Mouse (Mus musculus) gastrocnemius, postnatal 36 days (tissue): ENCODE data around the gene Prkd2. TPM values are rescaled to one million over a fixed set of nuclear protein-coding genes. Genes with fewer than 3 reads are reported as not detected.

Experiments used
- DNase-seq, 2 experiments: peaks; one replicate each; pipeline ENCODE4 v3.0.0; 2022
- intact Hi-C: fragments of 180-260 bp; cut with DNase I; formaldehyde crosslinking; loops from one replicate; pipeline ENCODE4 v1.15.1; 2025
- long read RNA-seq, 2 experiments: library from polyadenylated mRNA; stranded (forward); transcript quantifications; one replicate each; pipeline ENCODE4 v2.0.0; 2021
- total RNA-seq, 2 experiments: library from RNA; stranded (reverse); gene quantifications; 2 replicates each; pipeline ENCODE4 v1.2.3; 2021

Gene Prkd2
- total RNA-seq, result 1 to 10 TPM; 5.1 to 6.5 TPM
- long read RNA-seq, experiment 1, partial matches to known transcripts, result 1 of 4 reads
- long read RNA-seq, experiment 1, other reads (novel, unspliced or antisense), result 3 of 4 reads
- long read RNA-seq, experiment 2, partial matches to known transcripts, result 1 of 3 reads
- long read RNA-seq, experiment 2, other reads (novel, unspliced or antisense), result 2 of 3 reads

GRCm38 (mm10) chr7:16842645-16843063 lies at the start of gene Prkd2:
Prkd2 (plus strand) TSS chr7:16842902.
- intact Hi-C loops, result no loop called here
- peak; percentile 88 to 95 for DNase-seq

GRCm38 (mm10) chr7:16793010-16793725 lies 49.5 kb upstream of the Prkd2 start:
- no peak for DNase-seq
- intact Hi-C loops, result no loop called here

- intact Hi-C loops, result no loop called here
- DNase-seq, result no peak
Measured at GRCm38 (mm10) chr7:16794886-16795285, 47.8 kb upstream of the Prkd2 start.

GRCm38 (mm10) chr7:16804409-16805028 lies 38.2 kb upstream of the Prkd2 start:
- DNase-seq, result no peak
- intact Hi-C loops, result no loop called here

GRCm38 (mm10) chr7:16807936-16808335 lies 34.8 kb upstream of the Prkd2 start:
- intact Hi-C loops, result loop anchor here (2.0 kb wide), 1 partner anchor 63 kb away; no protein-coding TSS in a partner anchor

DNA sequence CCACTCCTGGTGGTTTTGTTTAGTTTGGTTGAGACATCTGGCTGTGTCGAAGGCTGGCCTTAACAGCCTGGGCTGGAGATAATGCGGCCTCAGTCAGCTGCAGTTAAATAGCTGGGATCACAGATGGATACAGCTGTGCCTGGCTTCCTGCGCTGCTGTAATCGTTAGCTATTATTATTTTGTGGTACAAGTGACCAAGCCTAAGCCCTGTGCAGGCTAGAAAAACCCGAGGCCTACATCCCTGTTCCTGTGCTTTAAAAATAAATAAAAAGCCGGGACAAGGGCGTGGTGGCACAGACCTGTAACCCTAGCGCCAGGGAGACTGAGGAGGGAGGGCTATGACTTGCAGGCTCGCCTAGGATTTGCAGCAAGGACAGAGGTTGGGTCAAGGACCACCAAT lies 34.1 kb upstream of the Prkd2 start:
- intact Hi-C loops, result loop anchor here (2.0 kb wide), 1 partner anchor 64 kb away; no protein-coding TSS in a partner anchor
- no peak for DNase-seq

More at GRCm38 (mm10) chr7:16807936-16808335, 34.8 kb upstream of the Prkd2 start:
- no peak for DNase-seq

GRCm38 (mm10) chr7:16809739-16810138 lies 33.0 kb upstream of the Prkd2 start:
- intact Hi-C loops, result loop anchor here (2.0 kb wide), 1 partner anchor 65 kb away; no protein-coding TSS in a partner anchor

GRCm38 (mm10) chr7:16810399-16810919 lies 32.2 kb upstream of the Prkd2 start:
- intact Hi-C loops, result no loop called here
- DNase-seq, result no peak

More at GRCm38 (mm10) chr7:16809739-16810138, 33.0 kb upstream of the Prkd2 start:
- peak; percentile 58 to 64 for DNase-seq

DNA sequence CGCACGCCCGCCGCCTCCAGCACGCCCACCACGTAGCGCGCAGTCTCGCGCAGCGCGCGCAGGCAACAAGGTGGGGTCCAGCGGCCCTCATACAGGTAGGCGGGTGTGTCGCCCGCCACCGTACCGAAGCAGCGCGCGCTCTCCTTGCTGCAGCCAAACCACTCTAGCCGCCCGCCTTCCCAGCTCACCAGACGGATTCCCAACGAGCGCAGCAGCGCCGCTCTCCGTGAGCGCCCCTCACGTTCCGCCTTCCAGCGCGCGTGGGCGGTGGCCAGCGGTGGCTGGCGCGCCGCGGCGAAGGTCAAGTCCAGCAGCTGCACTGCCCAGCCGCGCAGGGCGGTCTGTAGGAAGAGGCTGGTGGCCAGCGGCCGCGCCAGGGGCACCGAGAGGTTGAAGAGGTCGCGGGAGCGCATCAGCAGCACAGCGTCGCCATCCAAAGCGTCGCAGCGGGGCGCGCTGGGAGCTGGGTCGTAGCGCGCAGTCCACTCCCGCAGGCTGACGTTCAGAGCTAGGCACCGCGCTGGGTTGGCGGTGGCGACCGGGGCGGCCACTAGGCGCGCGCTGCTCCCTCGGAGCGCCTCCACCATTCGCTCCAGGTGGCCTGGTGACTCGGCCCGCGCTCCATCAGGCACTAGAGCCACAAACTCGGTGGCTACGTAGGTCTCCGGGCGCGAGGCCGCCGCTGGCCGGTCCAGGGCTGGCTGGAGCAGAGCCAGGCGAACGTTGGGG lies 31.6 kb upstream of the Prkd2 start:
- intact Hi-C loops, result no loop called here
- DNase-seq, result peak in 1 of 2 experiments; percentile 15

GRCm38 (mm10) chr7:16811649-16812070 lies 31.0 kb upstream of the Prkd2 start:
- intact Hi-C loops, result no loop called here
- DNase-seq, result no peak

- intact Hi-C loops, result no loop called here
- DNase-seq, result no peak
Measured at GRCm38 (mm10) chr7:16812505-16812904, 30.2 kb upstream of the Prkd2 start.

DNA sequence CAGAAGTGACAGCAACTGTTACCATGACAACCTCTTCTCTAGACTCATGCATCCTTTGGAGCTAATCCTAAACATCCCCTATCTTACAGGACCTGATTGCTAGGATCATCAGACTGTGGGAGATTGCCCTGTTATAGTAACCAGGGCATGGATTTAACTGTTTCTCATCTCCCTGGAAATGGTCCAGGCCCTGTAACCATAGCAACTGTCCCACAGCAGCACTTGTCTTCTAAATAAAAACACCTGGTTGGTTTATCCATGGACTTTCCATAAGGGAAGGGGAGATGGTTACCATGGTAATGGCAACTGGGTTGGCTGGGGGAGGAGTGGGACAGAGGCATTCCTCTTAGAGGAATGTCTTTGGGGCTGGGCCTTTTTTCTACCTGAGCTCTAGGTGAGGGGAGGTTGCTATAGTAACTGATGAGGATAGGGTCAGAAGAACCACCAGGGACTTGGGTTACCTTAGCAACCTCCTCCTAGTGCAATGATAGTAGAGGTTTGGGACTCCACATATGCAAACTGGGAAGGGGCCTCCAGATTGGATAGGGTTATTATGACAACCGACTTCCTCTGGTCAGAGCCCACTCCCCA lies 27.3 kb upstream of the Prkd2 start, which contains the start of gene Strn4:
Gene Strn4, plus strand, starts transcription at position 539 of the 591 bp plus-strand sequence.
- no peak for DNase-seq
- intact Hi-C loops, result no loop called here

GRCm38 (mm10) chr7:16816078-16816474 lies 26.6 kb upstream of the Prkd2 start:
- intact Hi-C loops, result no loop called here
- peak; percentile 67 to 69 for DNase-seq

- DNase-seq, result peak; percentile 36 to 61
- intact Hi-C loops, result no loop called here
Measured at GRCm38 (mm10) chr7:16816475-16817122, 26.1 kb upstream of the Prkd2 start, which contains the start of gene Fkrp. Fkrp (minus strand) TSS chr7:16816732.

DNA sequence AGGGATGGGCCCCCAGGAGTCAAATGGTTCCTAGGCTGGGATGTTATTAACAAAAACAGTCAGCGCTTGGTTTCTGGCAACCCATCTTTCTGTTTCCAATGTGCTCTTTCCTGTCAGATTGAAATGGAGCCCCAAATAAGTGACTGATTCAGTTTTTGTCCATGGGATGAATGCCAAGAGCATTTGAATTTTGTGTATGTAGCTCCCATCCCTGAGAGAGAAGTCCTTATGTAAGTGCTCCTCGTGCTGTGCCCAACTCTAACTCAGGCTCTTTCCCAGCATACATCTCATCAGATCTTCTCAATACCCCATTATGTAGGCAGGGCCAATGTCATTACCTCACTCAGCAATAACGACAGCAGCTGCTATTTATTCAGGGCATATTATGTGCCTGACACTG lies 25.0 kb upstream of the Prkd2 start:
- no peak for DNase-seq
- intact Hi-C loops, result no loop called here

GRCm38 (mm10) chr7:16819794-16820193 lies 22.9 kb upstream of the Prkd2 start:
- intact Hi-C loops, result no loop called here
- DNase-seq, result no peak

- intact Hi-C loops, result no loop called here
- no peak for DNase-seq
Measured at GRCm38 (mm10) chr7:16820271-16820763, 22.4 kb upstream of the Prkd2 start.

GRCm38 (mm10) chr7:16821091-16821490 lies 21.6 kb upstream of the Prkd2 start:
- no peak for DNase-seq
- intact Hi-C loops, result no loop called here

DNA sequence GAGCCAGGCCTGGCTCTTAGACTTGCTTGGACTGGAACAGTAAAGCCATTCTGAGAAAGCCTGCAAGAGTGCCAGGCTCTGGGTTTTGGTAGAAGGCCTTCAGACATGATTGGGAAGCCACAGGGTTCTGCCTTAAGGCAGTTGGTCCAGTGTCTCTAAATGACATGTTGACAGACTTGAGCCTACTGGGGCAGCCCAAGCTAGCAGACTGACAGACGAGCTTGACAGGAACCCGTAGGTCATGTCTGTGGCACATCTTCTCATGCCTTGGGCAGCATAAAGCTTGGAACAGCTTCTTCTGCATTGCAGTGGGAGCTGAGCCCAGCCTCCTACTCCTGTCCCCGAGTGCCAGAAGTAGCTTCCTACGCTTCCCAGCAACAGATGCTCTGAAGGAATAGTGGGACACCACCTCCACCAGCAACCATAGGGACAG lies 21.0 kb upstream of the Prkd2 start:
- intact Hi-C loops, result no loop called here
- DNase-seq, result no peak
